Mouse (Mus musculus) embryonic fibroblast, embryonic 13.5 days (primary cell): ENCODE data around the gene Flvcr2.

ENCODE experiments used
- CTCF ChIP-seq: IDR thresholded peaks from 2 replicates; pipeline ENCODE4 v1.5.1; 2011; ENCODE audit warnings: mild to moderate bottlenecking, control low read depth, low read length, moderate library complexity, borderline replicate concordance; ENCODE audit not compliant: insufficient read depth
- POLR2A ChIP-seq: IDR thresholded peaks from 2 replicates; pipeline ENCODE4 v1.6.1; 2011; ENCODE audit warnings: low read depth, mild to moderate bottlenecking, control low read depth, low read length, moderate library complexity

DNA sequence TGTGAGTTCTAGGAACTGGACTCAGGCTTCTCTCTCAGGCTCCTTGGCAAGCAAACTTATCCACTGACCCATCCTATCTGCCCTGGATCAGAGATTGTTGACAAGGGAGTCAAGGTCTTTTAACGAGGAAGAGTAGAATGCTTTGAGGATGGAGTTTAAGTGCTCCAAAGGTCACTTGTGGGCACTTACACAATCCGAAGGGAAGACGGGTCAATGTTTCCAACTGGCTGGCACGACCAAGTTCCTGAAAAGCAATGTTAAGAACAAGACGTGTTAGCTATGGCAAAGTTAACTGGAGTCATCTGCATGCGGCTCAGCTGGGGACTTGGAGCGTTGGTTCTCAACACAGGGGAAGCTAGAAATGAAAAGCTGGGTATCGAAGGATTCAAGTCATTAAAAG lies 12.4 kb downstream of the Flvcr2 start:
- TF ChIP-seq CTCF = no peak
- no peak for TF ChIP-seq POLR2A
